Mouse (Mus musculus) left cerebral cortex, adult 9 months (tissue): ENCODE results near the gene Sult1a1.
"Not testable (repeated sequence)": the region's sequence is repeated elsewhere in the genome, so short reads cannot be mapped to it uniquely, and the experiment has no call there.

ENCODE experiments used
- DNase-seq, 2 experiments: peaks; one replicate each; pipeline ENCODE4 v3.0.0; 2022; ENCODE audit warnings: low spot score in 2 of 2

Gene Sult1a1

DNA sequence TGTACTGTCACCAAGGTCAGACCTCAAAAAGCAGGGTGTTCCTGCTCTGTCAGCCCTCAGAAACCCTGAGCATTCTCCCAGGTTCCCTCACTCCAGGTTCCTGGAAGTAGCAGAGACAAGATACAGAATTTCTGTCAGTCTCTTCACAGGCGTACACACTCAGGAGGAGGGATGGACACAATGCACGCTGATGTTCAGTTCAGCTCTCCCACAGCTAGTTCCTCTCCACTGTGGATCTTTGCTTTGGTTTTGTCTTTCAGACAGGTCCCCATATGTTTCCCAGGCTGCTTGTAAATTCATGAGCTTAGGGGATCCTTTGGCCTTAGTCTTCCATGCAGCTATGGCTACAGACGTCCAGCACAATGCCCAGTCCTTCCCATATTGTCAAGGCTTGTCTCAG lies 20.7 kb upstream of the Sult1a1 start:
- DNase-seq: no peak

DNA sequence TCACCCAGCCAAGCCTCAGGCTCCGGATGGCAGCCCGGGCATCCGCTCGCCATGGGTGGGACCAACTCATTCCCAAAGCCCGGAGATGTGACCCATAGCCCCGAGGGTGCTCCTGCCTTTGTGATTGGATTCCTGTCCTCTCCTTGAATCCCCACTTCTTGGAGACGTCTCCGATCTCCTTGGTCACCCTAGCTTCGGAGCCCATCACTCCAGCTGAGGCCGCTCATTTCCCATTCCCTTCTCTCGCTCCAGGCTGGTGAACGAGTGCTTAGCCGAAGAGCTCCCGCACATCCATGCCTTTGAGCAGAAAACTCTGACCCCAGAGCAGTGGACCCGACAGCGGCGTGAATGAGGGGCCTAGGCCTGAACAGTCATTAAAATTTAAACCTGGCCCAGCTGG lies 20.1 kb upstream of the Sult1a1 start:
- DNase-seq: no peak

DNA sequence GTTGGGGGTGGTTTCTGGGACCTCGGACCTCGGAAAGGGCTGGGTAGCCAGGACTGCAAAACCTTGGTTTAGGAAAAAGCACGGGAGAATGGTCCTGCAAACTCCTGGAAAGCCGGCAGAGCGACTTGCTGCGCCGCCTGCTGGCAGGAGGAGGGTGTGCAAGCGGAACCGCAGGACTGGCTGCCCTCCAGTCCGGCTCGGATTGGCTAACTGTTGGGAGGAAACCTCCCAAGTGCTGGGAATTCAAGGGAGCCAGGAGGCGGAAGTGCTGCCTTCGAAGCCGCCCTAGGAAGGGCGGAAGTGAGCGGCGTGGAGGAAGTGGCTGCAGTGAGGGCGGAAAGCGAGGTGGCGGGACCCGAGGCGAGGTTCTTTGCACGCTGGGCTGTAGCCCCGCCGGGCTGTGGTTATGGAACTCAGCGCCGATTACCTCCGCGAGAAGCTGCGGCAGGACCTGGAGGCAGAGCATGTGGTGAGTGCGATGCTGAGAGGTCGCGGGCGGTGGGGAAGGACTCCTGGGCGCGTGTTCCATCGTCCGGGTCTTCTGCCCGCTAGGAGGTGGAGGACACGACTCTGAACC lies 19.5 kb upstream of the Sult1a1 start, which contains the start of gene Slx1b:
TSS of gene Slx1b (minus strand) at position 154 of the 577 bp plus-strand sequence.
- peak; percentile 90 to 97 for DNase-seq

DNA sequence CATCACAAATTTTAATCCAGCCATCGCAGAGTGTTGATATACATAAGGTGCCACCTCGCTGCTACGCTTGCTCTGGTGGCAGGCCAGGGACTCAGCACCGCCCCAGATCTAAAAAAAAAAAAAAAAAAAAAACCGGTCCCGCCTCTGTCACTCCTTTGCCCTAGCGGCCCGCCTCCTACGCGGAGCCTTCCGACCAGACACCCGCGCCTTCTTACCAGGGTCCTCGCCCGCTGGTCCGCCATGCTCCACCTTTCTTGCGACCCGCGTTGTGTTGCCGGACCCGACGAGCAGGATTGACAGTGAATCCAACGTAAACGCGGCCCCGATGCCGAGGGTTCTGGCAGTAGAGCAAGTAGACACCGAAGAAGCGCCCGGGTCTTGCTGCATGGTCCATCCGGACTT lies 19.0 kb upstream of the Sult1a1 start, which contains the start of gene Bola2:
TSS of gene Bola2 (plus strand) at position 192 of the 402 bp plus-strand sequence.
- peak in 1 of 2 experiments; percentile 42 for DNase-seq

DNA sequence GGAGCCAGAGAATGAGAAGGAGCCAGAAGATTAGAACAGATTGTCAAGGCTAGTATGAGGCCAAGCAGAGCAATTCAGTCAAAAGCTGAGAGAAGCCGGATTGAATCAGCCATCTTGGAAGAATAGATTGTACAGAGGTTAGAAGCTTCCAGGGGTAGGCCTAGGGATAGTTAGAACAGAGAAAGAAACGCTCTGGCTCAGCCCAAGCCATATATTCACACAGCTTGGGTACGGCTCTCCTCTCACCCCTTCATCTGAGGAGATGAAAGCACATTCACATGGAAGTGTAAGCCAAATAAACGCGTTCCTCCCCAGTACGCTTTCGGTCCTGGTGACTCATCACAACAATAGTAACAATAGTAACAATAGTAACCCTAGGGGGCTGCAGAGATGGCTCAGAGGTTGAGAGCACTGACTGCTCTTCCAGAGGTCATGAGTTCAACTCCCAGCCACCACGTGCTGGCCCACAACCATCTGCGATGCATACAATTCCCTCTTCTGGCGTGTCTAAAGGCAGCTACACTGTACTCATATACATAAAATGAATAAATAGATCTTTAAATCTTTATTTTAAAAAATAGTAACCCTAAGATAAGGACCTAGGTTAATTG lies 18.3 kb upstream of the Sult1a1 start:
- no peak for DNase-seq

DNA sequence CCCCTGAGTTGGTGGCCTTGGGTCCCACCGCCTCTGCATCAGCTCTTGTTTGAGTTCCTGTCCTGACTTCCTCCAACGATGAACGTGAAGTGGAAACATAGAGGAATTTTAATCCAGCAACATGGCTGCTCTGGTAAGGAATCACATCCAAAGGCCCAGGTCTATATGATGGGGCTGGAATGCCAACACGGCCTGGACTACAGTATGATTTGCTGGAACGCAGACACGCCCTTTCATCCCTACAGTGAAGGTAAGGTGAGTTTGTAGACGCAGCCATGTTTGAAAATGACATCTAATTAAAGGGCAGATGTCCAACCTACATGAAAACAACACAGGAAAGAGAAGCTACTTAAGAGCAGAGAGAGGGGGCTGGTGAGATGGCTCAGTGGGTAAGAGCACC lies 17.5 kb upstream of the Sult1a1 start:
- DNase-seq: no peak

DNA sequence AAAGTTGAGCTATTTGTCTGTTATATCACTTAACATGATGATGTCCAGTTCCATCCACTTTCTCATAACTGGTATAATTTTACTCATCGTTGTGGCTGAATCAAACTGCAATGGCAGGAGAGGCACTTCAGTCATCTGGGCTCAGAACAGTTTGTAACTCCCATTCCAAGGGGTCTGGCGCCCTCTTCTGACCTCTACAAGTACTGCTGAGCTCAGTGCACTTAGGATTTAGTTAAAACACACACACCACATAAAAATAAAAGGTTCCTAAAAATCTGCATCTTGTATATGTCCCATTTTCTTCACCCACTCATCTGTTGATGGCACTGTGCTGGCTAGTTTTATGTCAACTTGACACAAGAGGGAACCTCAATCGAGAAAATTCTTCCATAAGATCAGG lies 17.0 kb upstream of the Sult1a1 start:
- peak in 1 of 2 experiments; percentile 89 for DNase-seq

DNA sequence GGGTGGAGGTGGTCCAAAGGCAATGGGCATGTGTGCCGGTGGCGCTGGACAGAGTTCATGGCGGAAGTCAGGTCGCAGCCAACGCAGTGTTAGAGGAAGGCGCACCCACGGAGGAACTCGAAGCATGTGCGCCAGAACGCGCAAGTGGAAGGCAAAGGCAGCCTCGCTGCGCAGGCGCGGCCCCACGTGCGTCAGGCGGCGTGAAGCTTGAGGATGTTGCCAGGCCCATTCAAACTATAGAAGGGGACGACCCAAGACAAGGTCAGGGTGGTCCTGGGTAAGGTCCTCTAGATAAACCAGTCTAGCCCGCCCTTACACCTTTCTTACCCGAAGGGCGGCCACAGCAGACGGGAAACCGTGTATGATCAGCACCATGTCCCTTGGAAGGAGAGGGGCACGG lies 16.2 kb upstream of the Sult1a1 start:
- no peak for DNase-seq

DNA sequence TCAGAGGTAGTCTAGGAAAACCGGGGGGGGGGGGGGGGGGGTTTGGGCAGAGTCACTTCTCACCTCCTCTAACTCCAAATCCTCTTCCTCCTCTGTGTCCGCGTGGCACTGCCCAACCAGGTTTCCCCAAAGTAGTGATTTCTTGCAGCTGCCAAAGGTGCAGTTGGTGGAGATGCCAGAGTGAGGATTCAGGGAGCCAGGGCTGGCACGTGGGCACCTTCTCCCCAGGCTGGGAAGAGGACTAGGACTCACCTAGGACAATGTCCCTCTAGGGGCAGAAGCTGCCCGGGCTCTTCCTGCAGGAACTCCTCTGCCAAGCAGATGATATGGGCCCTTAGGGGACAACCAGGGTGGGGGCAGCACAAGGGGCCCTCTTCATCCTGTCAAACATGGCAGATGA lies 15.4 kb upstream of the Sult1a1 start:
- DNase-seq: no peak

DNA sequence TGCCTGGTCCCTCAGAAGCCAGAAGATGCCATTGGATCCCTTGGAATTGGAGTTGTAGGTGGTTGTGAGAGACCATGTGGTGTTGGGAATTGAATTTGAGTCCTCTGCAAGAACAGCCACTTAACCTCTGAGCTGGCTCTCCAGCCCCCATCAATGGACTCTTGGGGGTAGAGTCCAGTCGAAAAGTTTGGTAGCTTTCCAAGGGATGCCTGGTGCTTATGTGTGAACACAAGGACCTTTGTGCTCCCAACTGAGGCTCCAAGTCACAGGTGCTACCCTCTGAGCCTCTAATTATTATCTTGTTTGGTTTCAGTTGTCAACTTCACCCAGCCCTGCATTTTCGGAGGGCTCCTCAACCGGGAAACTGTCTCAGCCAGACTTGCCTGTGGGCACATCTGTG lies 14.5 kb upstream of the Sult1a1 start:
- no peak for DNase-seq

DNA sequence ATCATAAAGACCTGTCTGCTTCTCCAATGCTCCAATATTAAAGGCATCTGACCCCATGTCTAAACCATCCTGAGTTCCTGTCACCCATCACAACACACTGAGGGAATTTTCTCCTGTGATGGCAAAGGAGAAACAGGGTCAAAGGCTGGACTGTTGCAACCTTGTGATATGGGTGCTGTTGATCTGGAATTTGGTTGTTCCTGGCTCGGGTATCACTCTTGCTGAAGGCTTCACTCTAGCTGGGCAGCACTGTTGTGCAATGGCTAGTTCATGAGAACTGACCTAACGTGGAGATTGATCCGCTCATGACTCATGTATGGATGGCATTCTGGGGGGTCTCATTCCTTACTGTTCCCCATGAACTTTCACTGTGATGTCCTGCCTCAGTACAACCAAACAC lies 12.8 kb upstream of the Sult1a1 start:
- no peak for DNase-seq

DNA sequence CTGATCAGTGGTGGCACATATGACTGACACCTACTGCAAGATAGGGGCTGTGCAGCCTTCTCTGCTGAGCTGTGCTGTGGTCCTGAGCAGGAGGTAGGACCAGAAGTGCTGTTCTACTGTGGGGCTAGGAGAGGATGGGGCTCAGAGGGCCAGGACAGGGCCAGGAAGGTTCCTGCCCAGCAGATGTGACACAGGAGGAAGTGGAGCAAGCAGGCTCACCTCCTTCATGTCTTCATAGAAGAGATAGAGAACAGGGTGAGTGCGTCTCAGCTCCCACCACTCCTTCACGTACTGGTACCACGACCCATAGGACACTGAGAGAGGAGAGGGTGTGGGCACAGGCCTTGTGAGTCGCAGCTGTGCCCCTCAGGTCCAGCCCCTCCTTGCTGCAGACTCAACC lies 11.9 kb upstream of the Sult1a1 start:
- not testable (repeated sequence) for DNase-seq

DNA sequence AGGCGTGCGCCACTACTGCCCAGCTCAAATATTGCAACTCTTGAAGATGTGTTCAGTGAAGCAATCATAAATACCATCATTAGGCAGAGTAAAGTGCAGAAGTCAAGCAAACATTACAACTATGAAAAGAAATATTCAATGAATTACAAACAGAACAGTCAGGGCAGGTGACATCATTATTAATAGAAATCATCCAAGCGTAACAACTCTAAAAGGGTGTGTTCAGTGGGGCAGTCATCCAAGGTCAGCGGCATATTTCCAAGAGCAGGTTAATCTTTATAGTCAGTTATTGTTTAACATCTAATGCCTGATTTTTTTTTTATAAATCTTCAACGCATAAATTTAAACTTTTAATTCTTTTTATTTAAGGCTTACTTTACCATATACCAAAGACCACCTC lies 5.0 kb upstream of the Sult1a1 start:
- DNase-seq: no peak

DNA sequence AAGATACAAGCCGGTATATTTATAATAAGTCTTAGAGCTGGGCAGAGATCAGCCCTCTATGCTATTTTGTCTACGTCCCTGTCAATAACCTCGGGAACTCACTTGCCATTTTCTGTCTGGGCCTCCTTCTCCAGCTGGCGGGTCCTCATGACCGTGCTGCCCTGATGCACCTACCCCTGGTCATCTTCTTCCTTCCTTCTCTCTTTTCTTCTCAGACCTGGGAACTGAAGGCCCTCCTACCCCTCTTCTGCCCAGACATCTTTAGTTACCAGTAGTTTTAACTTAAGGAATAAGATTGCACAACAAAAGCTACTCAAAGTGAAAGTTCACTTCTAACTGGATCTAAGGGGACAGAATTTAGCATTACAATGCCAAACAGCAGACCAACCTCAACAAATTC lies 3.5 kb upstream of the Sult1a1 start:
- no peak for DNase-seq

DNA sequence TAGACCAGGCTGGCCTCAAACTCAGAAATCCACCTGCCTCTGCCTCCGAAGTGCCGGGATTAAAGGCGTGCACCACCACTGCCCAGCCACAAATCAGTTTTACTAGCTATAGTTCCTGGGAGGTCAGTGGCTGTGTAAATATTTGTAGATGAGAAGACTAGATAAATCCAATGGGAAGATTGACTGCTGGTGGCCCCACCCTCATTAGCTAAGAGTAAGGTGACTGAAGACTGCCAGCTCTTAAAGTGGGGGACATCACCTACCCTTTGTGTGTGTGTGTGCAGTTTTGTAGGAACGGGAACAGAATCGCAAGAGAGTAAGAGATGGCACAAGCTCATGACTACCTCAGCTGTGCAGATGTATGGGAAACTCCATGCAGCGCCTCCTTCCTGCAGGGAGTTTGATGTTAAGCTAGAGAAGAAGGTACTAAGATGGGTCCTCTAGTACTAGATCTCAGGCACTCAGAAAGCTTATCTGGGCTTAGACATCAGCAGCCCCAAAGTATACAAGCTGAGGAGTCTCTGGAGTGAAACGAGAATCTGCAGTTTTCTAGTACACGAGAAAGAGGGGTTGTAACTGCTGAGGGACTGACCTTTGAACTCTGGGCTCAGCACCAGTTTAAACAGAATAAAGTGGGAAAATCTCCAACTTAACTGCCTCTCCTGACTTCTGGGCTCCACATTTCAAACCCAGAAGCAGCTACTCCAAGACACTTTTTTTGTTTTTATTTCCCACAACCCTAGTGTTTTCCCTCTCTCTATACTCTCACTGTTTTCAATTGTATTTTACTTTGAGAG lies 2.5 kb upstream of the Sult1a1 start:
- DNase-seq: no peak

DNA sequence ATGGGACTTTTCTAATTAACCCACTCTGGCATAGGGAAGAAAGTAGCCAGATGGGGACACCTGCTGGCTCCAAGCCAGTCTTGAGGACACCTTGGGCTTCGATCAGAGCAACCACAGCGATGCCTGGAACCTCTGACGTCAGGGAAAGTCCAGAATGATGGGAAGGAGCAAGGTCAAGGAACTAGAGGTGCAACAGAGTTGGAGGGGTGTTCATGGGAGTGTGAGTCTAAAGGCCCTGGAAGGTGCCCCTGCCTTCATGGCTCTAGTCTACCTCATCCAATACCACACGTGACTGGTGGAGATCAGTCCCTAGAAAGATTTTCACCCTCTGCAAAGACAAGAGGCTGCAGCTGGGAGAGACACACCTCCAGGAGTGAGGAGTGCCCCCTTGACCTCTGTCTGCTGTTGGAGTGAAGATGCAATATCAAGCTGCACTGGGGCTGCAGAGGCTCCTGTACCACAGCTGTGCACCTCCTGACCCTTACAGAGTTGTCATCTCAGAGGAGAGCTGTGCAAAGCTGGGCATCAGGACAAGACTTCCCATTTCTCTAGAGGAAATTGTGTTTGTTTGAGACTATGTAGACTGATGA lies 494 bp upstream of the Sult1a1 start:
- no peak for DNase-seq

DNA sequence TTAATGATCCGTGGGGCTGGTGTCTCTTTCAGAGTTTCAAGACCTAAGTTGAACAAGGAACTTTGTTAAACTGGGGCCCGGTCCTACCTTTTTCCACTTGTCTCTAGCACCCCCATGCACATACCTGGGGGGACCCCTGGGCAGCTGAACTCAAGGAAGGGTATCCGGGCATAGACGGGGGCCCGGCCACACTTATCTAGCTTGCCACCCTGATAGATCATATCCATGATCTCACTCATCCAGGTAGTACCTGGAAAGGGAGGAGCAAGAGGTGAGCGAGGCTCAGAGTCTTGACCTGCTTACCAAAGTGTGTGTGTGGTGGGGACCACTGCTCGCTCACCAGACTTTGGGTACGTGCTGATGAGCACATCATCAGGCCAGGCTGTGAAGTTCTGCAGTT lies 1.1 kb downstream of the Sult1a1 start:
- no peak for DNase-seq

DNA sequence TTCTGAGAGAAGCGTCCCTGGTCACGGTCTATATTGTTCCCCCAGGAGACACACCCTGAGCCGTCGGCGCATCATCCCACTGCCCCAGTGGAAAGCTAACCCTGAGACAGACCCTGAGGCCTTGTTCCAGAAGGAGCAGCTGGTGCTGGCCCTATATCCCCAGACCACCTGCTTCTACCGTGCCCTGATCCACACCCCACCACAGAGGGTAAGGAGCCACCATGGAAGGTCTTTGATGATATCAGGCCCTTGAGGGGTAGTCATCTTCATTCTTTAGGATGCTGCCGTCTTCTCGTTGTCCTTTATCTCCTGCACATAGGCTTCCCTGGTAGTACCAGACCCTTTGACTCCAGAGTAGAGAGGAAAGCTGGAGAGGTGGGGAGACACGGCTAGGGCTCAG lies 4.1 kb downstream of the Sult1a1 start:
- DNase-seq: no peak

DNA sequence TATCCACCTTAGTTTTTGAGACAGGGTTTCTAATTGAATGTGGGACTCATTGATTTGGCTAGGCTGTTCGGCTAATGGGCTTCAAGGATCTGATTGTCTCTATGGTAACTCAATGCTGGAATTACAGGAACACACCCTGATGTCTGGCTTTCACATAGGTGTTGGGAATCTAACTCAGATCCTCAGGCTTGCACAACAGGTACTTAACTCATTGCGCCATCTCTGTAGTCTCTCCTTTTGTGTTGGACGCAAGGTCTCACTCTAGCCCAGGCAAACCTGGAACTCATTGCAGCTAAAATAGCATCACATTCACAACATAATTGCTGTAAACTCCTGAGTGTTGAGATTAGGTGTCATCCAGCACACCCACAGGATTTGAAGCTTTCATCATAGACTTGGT lies 6.1 kb downstream of the Sult1a1 start:
- no peak for DNase-seq

DNA sequence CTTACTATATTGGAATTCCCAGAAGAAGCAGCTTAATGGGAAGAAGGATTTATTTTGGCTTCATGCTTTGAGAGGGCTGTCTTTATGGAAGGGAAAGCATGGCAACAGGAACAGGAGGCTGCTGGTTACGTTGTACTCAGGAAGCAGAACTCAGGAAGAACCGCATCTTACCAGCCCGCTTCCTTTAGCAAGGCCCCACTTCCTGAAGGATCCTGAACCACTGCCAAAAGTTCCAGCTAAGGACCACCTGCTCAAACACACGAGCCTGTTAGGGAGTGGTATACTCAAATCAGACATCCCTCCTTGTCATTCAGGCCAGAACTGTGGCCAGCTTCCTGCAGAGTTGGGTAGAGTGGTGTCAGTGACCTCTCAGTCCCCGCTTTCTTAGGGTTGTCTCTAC lies 7.8 kb downstream of the Sult1a1 start:
- no peak for DNase-seq

DNA sequence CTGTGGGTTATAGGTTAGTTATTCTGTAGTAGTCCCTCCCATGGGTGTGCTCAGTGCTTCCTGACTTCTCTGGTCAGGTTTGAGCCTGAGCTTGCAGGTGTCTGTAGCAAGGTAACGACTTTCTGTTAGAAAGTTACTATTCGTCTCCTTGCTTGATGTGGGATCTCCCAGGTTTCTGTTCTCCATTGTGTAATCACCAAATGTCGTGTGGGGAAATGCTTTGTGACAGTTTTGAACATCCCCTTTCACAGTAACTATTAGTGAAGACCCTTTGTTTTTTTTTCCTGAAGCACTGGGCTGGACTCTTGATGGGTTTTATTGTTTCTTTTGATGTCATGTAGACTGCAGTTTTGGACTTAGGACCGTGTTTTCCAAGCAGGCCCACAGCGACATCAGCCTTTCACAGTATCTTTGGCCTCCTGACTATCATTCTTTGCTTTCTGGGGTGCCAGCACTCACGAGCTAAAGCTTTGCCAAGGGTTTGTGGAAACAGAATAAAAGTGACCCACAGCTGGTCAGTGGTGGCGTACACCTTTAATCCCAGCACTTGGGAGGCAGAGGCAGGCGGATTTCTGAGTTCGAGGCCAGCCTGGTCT lies 8.6 kb downstream of the Sult1a1 start:
- no peak for DNase-seq

DNA sequence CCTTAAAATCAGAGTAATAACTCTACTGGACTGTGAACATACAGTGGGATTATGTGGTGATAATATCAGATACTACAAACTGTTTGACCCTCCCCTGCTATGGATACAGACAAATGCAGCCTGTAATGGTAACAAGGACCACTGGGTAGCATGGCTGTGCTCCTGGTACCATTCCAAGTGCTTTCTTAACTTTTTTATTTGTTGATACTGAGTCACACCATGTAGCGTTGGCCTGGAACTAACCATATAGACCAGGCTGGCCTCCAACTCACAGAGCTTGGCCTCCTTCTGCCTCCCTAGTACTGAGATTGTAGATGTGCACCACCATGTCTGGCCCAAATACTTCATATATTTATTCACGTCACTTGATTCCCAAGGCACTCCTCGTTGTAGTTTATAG lies 11.0 kb downstream of the Sult1a1 start:
- DNase-seq: no peak
